Mouse (Mus musculus): ENCODE data around the gene Mad1l1.

DNA sequence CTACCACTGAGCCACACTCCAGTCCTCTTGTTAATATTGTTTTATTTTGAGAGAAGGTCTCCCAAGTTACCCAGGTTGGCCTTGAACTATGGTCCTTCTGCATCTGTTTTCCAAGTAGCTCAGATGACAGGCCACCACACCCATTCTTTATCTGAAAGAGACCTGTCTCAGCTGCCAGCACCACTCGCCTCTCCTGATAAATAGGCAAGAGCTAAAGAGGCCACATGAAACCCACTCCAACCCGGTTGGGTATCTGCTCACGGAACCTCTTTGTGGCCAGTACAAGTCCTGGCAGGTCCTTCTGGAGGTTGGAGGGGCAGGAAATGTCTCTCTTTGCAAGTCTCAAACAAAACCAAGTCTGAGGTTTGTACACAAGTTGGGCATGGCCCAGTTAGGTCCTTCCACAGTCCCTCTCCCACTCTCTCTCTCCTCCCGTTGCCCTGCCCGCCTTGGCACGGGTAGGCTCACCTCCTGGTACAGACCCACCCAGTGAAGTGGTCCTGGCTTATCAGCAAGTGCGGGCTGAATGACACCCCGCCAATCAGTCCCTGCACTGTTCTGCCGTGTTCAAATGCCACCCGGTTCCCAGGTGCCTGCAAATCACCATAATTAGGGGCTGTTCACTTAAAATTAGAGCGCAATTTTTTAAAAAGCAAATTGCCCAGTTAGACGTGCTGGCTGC lies 308.9 kb downstream of the Mad1l1 start:
- no peak for TF ChIP-seq POLR2A (IDR thresholded peaks at IDR 0.05; ENCODE audit: borderline replicate concordance, control insufficient read depth, low read depth, low read length)
- no peak for TF ChIP-seq CTCF (IDR thresholded peaks at IDR 0.05; ENCODE audit: control insufficient read depth, insufficient read depth, low read length)

Data from bone marrow, adult 2 months (tissue).